Mouse (Mus musculus): ENCODE data around the gene Cdca4.

Cdca4 gene

DNA sequence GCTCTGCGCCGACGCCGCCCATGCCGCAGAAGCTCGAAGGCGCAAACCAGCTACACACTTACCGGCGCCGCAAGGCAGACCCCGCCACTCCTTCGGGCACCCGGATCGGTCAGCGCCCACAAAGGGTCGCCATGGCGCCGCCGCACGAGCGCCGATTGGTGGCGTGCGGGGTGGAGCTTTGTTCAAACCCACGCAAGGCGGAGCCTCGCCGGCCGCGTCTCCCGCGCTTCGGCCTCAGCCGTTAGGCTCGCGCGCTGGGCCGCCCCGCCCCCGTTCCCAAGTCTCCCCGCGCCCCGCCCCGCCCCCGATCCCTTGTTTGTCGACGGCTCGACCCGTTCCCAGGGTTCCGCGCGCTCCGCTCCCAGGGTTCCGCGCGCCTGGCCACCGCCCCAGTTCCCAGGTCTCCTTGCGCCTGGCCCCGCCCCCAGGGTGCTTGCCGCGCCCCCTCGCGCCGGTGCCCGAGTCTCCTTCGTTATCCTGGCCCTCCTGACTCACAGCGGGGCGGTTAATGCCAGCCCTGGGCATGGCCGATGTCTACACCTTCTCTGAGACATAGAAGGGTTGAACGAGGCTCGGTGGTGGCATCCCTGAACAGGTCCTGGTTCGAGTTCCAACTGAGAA lies at the start of gene Cdca4:
Cdca4 (minus strand) TSS at position 180 of the 621 bp plus-strand sequence.
- CTCF ChIA-PET, result no interaction called here

DNA sequence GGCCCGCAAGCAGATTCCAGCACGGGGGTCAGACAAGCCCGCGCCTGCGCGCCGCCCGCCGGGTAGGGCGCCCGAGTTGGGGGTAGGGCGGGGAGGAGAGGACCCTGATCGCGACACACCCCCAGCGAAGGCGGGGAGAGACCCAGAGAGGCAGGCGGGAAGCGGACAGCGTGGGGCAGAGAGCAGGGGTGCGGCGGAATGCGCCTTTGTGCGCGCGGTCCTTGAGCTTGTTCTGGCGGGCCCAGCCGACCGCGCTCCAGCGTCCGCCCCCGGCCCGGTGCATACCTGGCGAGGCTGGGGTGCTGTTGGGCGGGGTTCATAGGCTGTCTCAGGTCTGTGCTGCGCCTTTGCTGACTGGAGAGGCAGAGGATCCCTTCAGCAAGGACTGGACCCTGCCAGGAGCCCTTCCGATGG lies 48.4 kb upstream of the Cdca4 start:
- CTCF ChIA-PET, result no interaction called here

DNA sequence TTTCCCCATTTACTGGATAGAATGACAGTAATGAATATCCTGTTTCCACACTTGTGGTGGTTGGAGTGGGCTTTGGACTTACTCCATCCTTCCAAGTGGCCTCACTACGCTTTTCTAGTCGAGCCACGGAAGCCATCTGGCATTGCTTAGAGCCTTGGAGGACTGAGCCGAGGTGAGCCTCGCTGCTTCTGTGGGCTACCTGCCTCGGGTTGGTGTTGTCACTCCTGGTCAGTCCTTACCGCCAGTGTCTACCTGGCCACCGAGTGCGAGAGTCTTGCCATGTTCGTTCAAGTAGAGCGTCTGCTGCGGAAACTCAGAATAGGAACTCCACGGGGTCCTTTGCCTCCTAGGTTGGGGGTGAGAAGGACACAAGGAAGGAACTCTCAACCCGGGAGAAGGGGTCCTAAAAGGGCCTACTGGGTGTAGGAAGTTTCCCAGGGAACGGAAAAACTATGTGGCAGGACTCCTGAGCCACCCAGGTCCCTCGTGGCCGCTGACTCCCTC lies 47.9 kb upstream of the Cdca4 start:
- CTCF ChIA-PET, result no interaction called here

GRCm38 (mm10) chr12:112876332-112877072 lies 47.3 kb upstream of the Cdca4 start:
- CTCF ChIA-PET, result no interaction called here

DNA sequence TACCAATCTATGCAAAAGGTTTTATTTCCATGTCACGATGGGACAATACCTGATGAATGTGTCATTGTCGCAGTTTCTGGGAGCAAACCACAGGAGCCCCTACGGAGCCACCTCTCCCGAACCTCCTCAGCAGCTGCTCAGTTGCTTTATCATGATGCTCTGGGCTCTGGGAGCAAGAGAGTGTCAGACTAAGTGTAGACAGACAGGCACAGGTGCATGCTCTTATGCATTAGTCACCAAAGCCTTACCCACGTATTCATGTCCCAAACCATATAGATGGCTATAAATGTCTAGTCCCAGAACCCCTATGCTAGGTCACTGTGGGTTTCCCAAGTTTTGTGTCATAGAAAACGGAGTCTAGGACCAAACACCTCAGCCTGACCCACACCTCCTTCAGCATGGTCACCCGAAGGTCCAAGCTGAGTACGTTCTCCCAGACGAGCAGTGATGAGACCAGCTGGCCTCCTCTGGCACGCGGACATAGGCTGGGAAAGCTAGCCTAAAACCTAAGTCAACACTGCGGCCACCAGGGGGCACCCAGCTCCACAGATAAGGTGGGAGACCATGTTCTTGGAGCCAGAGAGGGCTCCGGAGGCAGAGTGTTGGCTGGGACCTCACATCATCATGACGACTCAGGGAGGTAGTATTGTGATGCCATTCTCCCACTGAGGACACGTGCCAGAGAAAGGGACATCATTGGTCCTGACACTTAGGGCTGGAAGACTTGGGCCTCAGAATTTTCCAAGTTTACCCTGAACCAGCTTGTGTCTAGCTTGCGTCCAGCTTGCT lies 46.2 kb upstream of the Cdca4 start:
- CTCF ChIA-PET, result interaction anchor here (0.5 to 0.8 kb wide), 4 partner anchors 9 to 226 kb away, joined by 3 to 9 read pairs (median 4); no protein-coding TSS in a partner anchor

GRCm38 (mm10) chr12:112874199-112874598 lies 45.0 kb upstream of the Cdca4 start:
- CTCF ChIA-PET, result interaction anchor here (1.3 kb wide), 1 partner anchor 25 kb away, joined by 11 read pairs; no protein-coding TSS in a partner anchor

GRCm38 (mm10) chr12:112873452-112874190 lies 44.4 kb upstream of the Cdca4 start:
- CTCF ChIA-PET, result interaction anchor here (0.6 to 1.3 kb wide), 4 partner anchors 9 to 125 kb away, joined by 3 to 11 read pairs (median 4); no protein-coding TSS in a partner anchor

GRCm38 (mm10) chr12:112872991-112873390 lies 43.8 kb upstream of the Cdca4 start:
- CTCF ChIA-PET, result interaction anchor here (0.6 to 1.3 kb wide), 4 partner anchors 8 to 126 kb away, joined by 3 to 11 read pairs (median 4); no protein-coding TSS in a partner anchor

GRCm38 (mm10) chr12:112871272-112871671 lies 42.0 kb upstream of the Cdca4 start:
- CTCF ChIA-PET, result interaction anchor here (0.7 to 1.4 kb wide), 3 partner anchors 11 to 178 kb away, joined by 3 to 9 read pairs (median 4); no protein-coding TSS in a partner anchor

DNA sequence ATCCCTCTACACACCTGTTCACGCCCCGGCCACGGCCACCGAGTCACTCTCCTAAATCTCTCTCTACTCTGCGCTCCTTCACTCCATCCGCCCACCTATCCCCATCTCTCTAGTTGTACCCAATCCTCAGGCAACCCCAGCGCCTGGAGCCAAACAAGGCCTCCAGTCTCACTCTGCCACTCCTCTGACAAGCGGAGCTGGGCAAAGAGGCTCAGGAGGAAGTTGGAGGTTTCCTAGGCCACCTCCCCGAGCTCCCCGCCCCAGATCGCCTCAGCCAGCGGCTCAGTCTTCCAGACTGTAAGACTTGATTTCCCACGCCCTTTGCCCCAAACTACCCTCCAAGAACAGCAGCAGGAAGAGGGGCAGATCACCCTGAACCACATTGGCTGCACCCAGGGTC lies 41.6 kb upstream of the Cdca4 start:
- CTCF ChIA-PET, result interaction anchor here (0.7 kb wide), 1 partner anchor 24 kb away, joined by 3 read pairs; no protein-coding TSS in a partner anchor

GRCm38 (mm10) chr12:112869783-112870204 lies 40.6 kb upstream of the Cdca4 start:
- CTCF ChIA-PET, result interaction anchor here (0.7 kb wide), 1 partner anchor 178 kb away, joined by 4 read pairs; no protein-coding TSS in a partner anchor

GRCm38 (mm10) chr12:112868178-112869087 lies 39.2 kb upstream of the Cdca4 start, which contains the start of gene Gpr132:
Gene Gpr132, minus strand, starts transcription at chr12:112868228.
- CTCF ChIA-PET, result interaction anchor here (0.7 kb wide), 3 partner anchors 15 to 1111 kb away, joined by 3 to 8 read pairs (median 4); no protein-coding TSS in a partner anchor

DNA sequence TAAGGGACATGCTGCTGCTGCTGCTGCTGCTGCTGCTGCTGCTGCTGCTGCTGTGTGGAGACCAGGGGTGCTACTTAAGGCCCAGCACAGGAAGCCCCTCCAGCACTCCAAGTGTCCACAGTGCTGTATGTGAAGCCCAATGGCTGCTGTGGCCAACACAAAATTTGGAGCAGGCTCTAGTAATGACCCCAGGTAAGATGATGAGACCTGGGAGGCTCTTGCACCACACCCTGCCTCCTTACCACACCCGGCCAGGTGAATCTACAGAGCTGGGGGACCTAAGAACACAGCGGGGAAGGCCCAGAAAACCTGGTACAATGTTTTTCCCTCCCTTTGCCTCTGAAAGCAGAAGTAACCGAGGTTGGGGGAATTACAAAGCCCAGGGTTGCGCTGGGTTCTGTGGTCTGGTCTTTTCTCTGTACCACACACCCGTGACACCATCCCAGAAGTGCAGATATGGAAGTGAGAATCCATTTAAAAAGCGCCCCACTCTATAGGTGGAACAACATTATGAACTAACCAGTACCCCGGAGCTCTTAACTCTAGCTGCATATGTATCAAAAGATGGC lies 38.0 kb upstream of the Cdca4 start:
- CTCF ChIA-PET, result interaction anchor here (0.7 to 0.8 kb wide), 2 partner anchors 8 to 569 kb away, joined by 3 read pairs; no protein-coding TSS in a partner anchor

- CTCF ChIA-PET, result interaction anchor here (0.7 to 0.8 kb wide), 3 partner anchors 9 to 569 kb away, joined by 3 read pairs; no protein-coding TSS in a partner anchor
Measured at GRCm38 (mm10) chr12:112866467-112867080, 37.4 kb upstream of the Cdca4 start.

GRCm38 (mm10) chr12:112864804-112865203 lies 35.6 kb upstream of the Cdca4 start:
- CTCF ChIA-PET, result interaction anchor here (0.7 to 0.9 kb wide), 2 partner anchors 8 to 55 kb away, joined by 3 to 7 read pairs; no protein-coding TSS in a partner anchor

DNA sequence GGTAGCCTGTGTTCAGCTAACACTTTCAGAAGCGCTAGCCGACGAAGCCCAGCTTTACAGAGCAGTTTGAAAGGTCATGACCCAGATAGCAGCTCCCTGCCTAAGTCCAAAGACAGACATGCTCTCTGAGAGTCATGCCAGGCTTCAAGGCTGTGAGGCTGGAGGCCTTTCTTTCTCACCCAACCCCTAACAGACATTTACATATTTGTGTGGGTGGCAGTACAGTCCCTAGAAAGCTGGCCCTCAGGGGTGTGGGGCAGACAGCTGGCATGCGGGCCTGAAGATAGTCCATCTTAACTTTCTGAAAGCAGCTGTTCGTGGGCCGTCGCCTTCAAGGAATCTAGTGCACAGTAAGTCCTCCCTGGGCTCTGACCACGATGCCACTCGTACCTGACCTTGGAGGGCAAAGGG lies 32.7 kb upstream of the Cdca4 start:
- CTCF ChIA-PET, result interaction anchor here (0.6 kb wide), 1 partner anchor 232 kb away, joined by 8 read pairs; no protein-coding TSS in a partner anchor

GRCm38 (mm10) chr12:112860765-112861164 lies 31.5 kb upstream of the Cdca4 start:
- CTCF ChIA-PET, result interaction anchor here (0.9 to 1.3 kb wide), 2 partner anchors 9 to 11 kb away, joined by 4 to 9 read pairs; no protein-coding TSS in a partner anchor

GRCm38 (mm10) chr12:112859930-112860329 lies 30.7 kb upstream of the Cdca4 start:
- CTCF ChIA-PET, result interaction anchor here (1.3 kb wide), 1 partner anchor 12 kb away, joined by 9 read pairs; no protein-coding TSS in a partner anchor

Data from spleen, embryonic (tissue).